Mouse (Mus musculus): Measurements from ENCODE around the gene Colq. TPM values are rescaled to one million over a fixed set of nuclear protein-coding genes. Genes with fewer than 3 reads are reported as not detected.

The Colq gene
- polyA plus RNA-seq, 1 experiment from 2014 or later, result 0.08 TPM

DNA sequence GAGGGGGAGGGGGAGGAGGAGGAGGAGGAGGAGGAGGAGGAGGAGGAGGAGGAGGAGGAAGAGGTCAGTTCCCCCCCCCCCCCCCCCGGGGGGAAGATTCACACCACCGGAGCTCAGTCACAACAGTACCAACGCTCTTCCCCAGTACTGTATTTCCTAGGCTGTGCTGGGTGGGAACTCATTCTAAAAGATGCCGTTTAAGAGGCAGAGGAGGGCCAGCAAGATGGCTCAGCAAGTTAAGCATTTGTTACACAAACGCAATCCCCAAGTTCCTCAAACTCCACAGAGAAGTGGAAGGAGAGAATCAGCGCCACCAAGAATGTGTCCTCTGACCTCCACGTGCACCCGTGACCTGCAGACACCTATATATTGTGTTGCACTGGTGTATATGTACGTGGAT lies 8.1 kb downstream of the Colq start:
- DNase-seq (ENCODE audit: low spot score), result no peak
- Histone ChIP-seq H3K4me1 (ENCODE audit: control insufficient read depth, insufficient read depth, low read length) (no peaks in the 10 kb centered on the region), H3K4me3 (ENCODE audit: low read depth, low read length) (no peak overlapping the region), H3K9me3 (replicated peaks; ENCODE audit: control insufficient read depth, low read length) (no peaks in the 10 kb centered on the region), H3K27me3 (replicated peaks; ENCODE audit: control insufficient read depth, insufficient read depth, low read length) (no peaks in the 10 kb centered on the region), H3K36me3 (ENCODE audit: control insufficient read depth, insufficient read depth, low read length) (no peaks in the 10 kb centered on the region), H3K27ac (ENCODE audit: low read depth, low read length) (no peak overlapping the region), H3K4me2 (ENCODE audit: low read length) (no peak overlapping the region), H3K9ac (ENCODE audit: low read length) (no peak overlapping the region)
- ATAC-seq, result no peak
- whole genome bisulfite sequencing, result 90% methylated on average over 8 of the region's 9 CpGs

DNA sequence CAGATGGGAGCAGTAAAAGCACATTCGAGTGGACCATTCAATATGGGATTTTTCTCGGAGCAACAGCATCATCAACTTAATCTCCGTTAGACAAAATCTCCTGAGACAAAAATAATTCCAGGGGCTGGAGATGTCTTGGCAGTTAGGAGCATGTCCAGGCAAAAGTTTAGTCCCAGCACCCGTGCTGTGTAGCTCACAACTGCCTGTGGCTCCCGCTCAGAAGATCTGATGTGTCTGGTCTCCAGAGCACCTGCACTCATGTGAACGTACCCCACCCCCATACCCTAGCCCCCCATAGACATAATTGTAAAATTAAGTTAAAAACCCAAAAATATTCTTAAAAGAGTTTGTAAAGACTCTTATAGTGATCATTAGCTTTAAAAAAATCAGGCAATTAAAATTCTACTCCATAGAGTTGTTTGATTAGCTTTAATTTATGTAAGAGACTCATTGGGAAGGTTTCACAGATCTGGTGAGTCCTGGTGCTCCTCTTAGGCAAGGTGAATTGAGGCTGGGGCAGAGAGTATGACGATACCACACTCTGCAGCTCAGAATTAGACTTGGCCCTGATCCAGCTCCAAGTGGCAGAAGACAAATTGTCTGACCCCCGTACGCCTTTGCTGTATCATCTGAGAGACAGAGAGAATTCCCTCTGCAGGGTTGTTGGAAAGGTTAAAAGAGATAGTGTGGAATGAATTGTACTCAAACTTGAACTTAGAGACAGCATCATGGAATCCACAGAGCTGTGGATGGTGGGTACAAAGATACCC lies 13.0 kb downstream of the Colq start:
- no peaks in the 10 kb centered on the region for H3K36me3 ChIP-seq (ENCODE audit: control insufficient read depth, insufficient read depth, low read length)
- H3K4me1 ChIP-seq (ENCODE audit: control insufficient read depth, insufficient read depth, low read length), result no peaks in the 10 kb centered on the region
- 64% methylated on average over 9 of the region's 9 CpGs for WGBS
- no peak overlapping the region for H3K27ac ChIP-seq (ENCODE audit: low read depth, low read length)
- no peak overlapping the region for H3K4me2 ChIP-seq (ENCODE audit: low read length)
- DNase-seq (ENCODE audit: low spot score) (no peak), ATAC-seq (no peak)
- no peak overlapping the region for H3K4me3 ChIP-seq (ENCODE audit: low read depth, low read length)
- H3K9me3 ChIP-seq (replicated peaks; ENCODE audit: control insufficient read depth, low read length), result no peaks in the 10 kb centered on the region
- H3K27me3 ChIP-seq (replicated peaks; ENCODE audit: control insufficient read depth, insufficient read depth, low read length), result no peaks in the 10 kb centered on the region
- H3K9ac ChIP-seq (ENCODE audit: low read length), result no peak overlapping the region

DNA sequence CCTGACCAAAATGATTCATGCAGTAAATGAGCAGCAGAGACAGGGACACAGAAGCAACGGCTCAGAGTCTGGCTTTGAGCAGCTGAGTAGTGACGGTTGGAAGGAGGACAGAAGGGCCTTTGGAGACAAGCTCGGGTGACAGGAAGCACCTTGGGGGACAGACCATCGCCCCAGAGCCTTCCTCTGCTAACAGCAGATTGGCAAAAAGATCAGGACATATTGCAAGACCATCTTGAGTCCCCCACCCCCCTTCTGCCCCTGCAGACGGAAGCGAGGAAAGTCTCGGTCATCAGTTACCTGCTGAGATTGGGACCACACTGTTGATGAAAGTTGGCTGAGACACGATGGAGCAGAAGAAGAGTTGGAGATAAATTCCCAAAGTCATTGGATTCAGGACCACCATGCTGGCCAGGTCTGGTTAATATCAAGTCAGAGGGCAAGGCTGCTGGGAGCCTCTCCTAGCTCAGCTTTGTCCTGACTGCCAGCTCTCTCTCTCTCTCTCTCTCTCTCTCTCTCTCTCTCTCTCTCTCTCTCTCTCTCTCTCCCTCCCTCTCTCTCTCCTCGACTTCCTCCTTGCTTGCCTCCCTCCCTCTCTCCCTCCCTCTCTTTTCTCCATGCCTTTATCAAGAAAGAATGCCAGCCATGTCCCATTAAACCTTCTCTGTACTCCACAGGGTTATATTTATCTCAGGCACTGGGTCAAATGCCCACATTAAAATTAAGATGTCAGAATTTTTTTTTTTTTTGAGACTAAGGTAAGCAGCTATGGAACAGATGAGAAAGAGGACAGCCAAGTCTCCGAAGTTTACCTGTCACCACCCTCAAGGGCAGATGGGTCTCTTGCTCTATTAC lies 14.1 kb downstream of the Colq start:
- WGBS, result 64% methylated on average over 10 of the region's 10 CpGs
- Histone ChIP-seq H3K9ac (ENCODE audit: low read length) (no peak overlapping the region), H3K9me3 (replicated peaks; ENCODE audit: control insufficient read depth, low read length) (no peaks in the 10 kb centered on the region), H3K4me1 (ENCODE audit: control insufficient read depth, insufficient read depth, low read length) (no peaks in the 10 kb centered on the region), H3K27ac (ENCODE audit: low read depth, low read length) (no peak overlapping the region), H3K27me3 (replicated peaks; ENCODE audit: control insufficient read depth, insufficient read depth, low read length) (no peaks in the 10 kb centered on the region), H3K4me3 (ENCODE audit: low read depth, low read length) (no peak overlapping the region), H3K36me3 (ENCODE audit: control insufficient read depth, insufficient read depth, low read length) (no peaks in the 10 kb centered on the region), H3K4me2 (ENCODE audit: low read length) (no peak overlapping the region)
- no peak for DNase-seq (ENCODE audit: low spot score)
- no peak for ATAC-seq

DNA sequence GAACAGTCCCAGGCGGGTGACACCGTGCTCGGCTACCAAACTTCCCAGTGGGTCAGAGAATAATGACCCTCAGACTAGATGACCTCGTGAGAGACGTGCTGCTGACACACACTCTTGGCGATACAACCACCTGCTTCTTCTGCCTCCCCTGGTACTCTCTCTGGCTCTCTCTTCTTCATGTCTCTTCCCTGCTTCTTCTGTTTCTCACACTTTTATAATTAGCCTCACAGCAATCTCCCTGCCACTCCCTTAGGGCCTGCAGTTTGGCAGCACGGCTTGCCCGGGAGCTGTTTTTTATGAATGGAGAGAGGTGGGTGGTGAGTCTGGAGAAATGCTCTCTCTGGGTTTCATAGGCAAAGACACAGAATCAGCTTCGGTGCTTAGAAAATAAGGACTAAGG lies 15.3 kb downstream of the Colq start:
- H3K4me2 ChIP-seq (ENCODE audit: low read length), result no peak overlapping the region
- no peak overlapping the region for H3K27ac ChIP-seq (ENCODE audit: low read depth, low read length)
- no peak overlapping the region for H3K9ac ChIP-seq (ENCODE audit: low read length)
- no peaks in the 10 kb centered on the region for H3K4me1 ChIP-seq (ENCODE audit: control insufficient read depth, insufficient read depth, low read length)
- H3K9me3 ChIP-seq (replicated peaks; ENCODE audit: control insufficient read depth, low read length), result no peaks in the 10 kb centered on the region
- 82% methylated on average over 9 of the region's 9 CpGs for WGBS
- DNase-seq (ENCODE audit: low spot score), result no peak
- ATAC-seq, result no peak
- H3K4me3 ChIP-seq (ENCODE audit: low read depth, low read length), result no peak overlapping the region
- H3K27me3 ChIP-seq (replicated peaks; ENCODE audit: control insufficient read depth, insufficient read depth, low read length), result no peaks in the 10 kb centered on the region
- H3K36me3 ChIP-seq (ENCODE audit: control insufficient read depth, insufficient read depth, low read length), result no peaks in the 10 kb centered on the region

DNA sequence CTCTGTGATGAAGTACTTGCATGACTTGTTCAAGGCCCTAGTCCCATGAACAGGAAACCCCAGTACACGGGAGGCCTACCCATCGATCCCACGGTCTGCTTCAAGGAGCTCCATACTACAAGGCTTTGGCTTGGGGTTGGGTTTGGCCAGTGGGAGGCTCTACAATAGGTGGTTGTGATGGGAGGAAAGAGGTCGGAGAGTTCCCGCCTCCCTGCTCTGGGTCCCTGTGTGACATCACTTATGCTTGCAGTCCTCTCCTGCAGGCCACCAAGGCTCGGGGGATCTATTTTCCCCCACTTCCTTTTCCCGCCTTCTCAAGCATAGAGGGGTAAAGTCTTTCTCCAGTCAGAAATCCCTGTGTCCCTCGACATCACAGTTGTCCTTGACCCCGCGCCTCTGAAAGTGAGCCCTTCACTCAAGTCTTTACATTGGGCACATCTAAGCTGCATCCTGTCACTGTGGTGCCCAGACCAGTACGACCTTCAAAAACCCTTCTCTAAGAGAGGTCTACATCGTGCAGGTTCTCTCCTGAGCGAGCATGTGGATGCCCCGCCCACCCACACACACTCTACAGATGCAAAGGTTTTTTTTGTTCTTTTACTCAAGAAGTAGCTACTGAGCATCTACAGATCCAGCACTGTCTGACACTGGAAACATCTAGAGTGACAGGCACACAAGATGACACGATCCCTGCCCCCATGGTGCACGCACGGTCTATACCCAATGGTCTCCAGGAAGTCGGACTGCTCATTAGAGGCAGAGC lies 16.1 kb downstream of the Colq start:
- Histone ChIP-seq H3K4me3 (ENCODE audit: low read depth, low read length) (no peak overlapping the region), H3K4me1 (ENCODE audit: control insufficient read depth, insufficient read depth, low read length) (no peaks in the 10 kb centered on the region), H3K27me3 (replicated peaks; ENCODE audit: control insufficient read depth, insufficient read depth, low read length) (no peaks in the 10 kb centered on the region), H3K9ac (ENCODE audit: low read length) (no peak overlapping the region), H3K36me3 (ENCODE audit: control insufficient read depth, insufficient read depth, low read length) (no peaks in the 10 kb centered on the region), H3K4me2 (ENCODE audit: low read length) (no peak overlapping the region), H3K27ac (ENCODE audit: low read depth, low read length) (no peak overlapping the region), H3K9me3 (replicated peaks; ENCODE audit: control insufficient read depth, low read length) (no peaks in the 10 kb centered on the region)
- WGBS, result 93% methylated on average over 18 of the region's 18 CpGs
- DNase-seq (ENCODE audit: low spot score), result no peak
- no peak for ATAC-seq

DNA sequence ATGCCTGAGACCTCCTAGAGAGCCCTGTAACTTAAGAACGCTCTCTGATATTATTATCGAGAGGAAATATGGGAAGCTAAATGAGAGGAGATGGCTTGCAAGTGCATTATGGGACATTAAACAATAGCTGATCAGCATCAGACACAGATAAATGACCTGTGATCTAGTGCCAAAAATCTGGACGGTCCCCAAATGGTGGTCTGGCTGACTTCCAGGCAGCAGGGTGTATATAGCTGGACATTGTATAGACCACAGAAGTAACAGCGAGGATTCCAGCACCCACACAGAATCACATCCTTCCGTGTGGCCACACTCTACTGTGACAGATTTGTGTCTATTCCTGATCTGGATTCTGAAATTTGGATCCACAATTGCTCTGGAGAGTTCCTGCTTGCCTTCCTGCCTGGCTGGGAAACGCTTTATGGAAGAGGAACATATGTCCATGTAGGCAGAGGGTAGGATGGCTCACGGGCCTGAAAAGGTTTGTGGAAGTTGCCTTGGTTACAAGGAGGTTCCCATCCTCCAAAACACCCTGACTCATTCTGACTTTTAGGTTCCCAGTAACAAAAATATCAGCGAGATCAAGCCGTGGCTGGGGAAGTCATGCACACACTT lies 18.5 kb downstream of the Colq start:
- H3K4me2 ChIP-seq (ENCODE audit: low read length), result no peak overlapping the region
- no peak overlapping the region for H3K4me3 ChIP-seq (ENCODE audit: low read depth, low read length)
- no peaks in the 10 kb centered on the region for H3K9me3 ChIP-seq (replicated peaks; ENCODE audit: control insufficient read depth, low read length)
- H3K27me3 ChIP-seq (replicated peaks; ENCODE audit: control insufficient read depth, insufficient read depth, low read length), result no peaks in the 10 kb centered on the region
- DNase-seq (ENCODE audit: low spot score) (no peak), ATAC-seq (no peak)
- no peak overlapping the region for H3K9ac ChIP-seq (ENCODE audit: low read length)
- WGBS, result 85% methylated on average over 9 of the region's 9 CpGs
- no peak overlapping the region for H3K27ac ChIP-seq (ENCODE audit: low read depth, low read length)
- no peaks in the 10 kb centered on the region for H3K36me3 ChIP-seq (ENCODE audit: control insufficient read depth, insufficient read depth, low read length)
- no peaks in the 10 kb centered on the region for H3K4me1 ChIP-seq (ENCODE audit: control insufficient read depth, insufficient read depth, low read length)

DNA sequence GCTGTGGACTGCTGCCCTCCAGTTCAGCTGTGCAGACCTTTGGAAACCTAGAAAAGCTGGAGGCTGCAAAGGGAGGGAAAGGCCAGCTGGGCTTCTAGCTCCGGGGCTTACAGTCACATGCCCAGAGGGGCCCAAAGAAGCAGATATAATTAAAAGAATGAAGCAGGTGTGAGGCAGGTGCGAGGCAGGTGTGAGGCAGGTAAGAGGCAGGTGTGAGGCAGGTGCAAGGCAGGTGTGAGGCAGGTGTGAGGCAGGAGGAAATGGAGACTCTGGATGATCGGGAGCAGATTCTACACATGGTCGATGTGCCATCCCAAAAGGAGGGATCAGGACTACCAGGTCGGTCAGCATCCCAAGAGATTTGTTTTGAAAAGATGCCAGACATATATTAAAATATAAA lies 19.7 kb downstream of the Colq start:
- H3K4me3 ChIP-seq (ENCODE audit: low read depth, low read length), result no peak overlapping the region
- H3K27ac ChIP-seq (ENCODE audit: low read depth, low read length), result no peak overlapping the region
- ATAC-seq, result no peak
- H3K9ac ChIP-seq (ENCODE audit: low read length), result no peak overlapping the region
- no peak overlapping the region for H3K4me2 ChIP-seq (ENCODE audit: low read length)
- H3K36me3 ChIP-seq (ENCODE audit: control insufficient read depth, insufficient read depth, low read length), result no peaks in the 10 kb centered on the region
- WGBS, result 88% methylated on average over 5 of the region's 5 CpGs
- no peaks in the 10 kb centered on the region for H3K27me3 ChIP-seq (replicated peaks; ENCODE audit: control insufficient read depth, insufficient read depth, low read length)
- no peak for DNase-seq (ENCODE audit: low spot score)
- no peaks in the 10 kb centered on the region for H3K4me1 ChIP-seq (ENCODE audit: control insufficient read depth, insufficient read depth, low read length)
- H3K9me3 ChIP-seq (replicated peaks; ENCODE audit: control insufficient read depth, low read length), result no peaks in the 10 kb centered on the region

DNA sequence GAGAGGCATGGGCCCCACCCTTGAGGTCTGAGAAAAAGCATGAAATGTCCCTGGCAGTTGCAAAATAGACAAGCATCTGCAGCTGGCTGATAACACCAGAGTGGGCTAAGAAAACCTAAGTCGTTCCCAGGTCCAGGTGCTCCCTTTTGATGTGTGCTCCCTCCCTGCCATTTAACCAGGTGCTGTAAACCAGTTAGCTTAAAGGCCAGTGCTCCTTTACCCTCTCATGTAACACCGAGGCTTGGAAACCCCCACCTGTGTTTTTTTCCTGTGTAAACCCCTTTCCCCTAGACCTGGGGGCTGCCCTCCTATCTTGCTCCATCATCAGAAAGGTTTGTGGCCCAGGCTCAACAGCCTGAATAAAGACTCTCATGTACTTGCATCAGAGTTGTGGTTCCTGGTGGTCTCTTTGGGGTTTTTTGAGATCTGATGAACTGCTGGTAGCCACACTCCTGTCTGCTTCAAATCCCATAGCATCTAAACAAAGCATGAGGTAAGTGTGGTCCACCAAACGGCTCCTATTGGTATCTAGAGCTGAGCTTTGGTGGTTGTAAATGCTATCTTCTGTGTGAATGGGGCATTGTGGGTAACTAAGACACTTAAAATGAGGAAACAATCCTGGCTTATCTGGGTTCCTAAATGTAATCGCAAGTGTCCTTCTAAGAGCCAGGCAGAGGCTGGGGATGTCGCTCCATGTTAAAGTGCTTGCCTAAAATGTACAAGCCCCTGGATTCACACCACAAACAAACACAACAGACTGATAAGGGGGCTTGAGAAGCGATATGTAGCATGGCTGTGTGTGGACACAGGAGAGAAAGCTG lies 20.8 kb downstream of the Colq start:
- Histone ChIP-seq H3K9me3 (replicated peaks; ENCODE audit: control insufficient read depth, low read length) (no peaks in the 10 kb centered on the region), H3K4me1 (ENCODE audit: control insufficient read depth, insufficient read depth, low read length) (no peaks in the 10 kb centered on the region), H3K4me2 (ENCODE audit: low read length) (no peak overlapping the region), H3K36me3 (ENCODE audit: control insufficient read depth, insufficient read depth, low read length) (no peaks in the 10 kb centered on the region), H3K4me3 (ENCODE audit: low read depth, low read length) (no peak overlapping the region), H3K27ac (ENCODE audit: low read depth, low read length) (no peak overlapping the region), H3K9ac (ENCODE audit: low read length) (no peak overlapping the region), H3K27me3 (replicated peaks; ENCODE audit: control insufficient read depth, insufficient read depth, low read length) (no peaks in the 10 kb centered on the region)
- DNase-seq (ENCODE audit: low spot score) (no peak), ATAC-seq (no peak)
- 84% methylated on average over 6 of the region's 6 CpGs for WGBS

Data from forebrain, embryonic 14.5 days (tissue).